Mouse (Mus musculus) CH12.LX (cell line): Measurements from ENCODE around the gene Gm13128. TPM values are rescaled to one million over a fixed set of nuclear protein-coding genes. Genes with fewer than 3 reads are reported as not detected.

ENCODE experiments used
- DNase-seq: peaks from one replicate; pipeline ENCODE4 v3.0.0-alpha.2; 2013; ENCODE audit errors: extremely low read depth
- H3K27ac ChIP-seq: 2 replicates; pipeline ENCODE4 v1.5.1; 2012; ENCODE audit warnings: low read depth, mild to moderate bottlenecking, control low read depth, moderate library complexity; ENCODE audit not compliant: insufficient read depth
- H3K27me3 ChIP-seq: replicated peaks from 2 replicates; pipeline ENCODE3; 2012; ENCODE audit warnings: inconsistent platforms
- H3K36me3 ChIP-seq, 2 experiments: replicated peaks in 1 of 2; 2 replicates each; pipeline versions ENCODE3 to v1.6.1; 2012; ENCODE audit warnings: inconsistent platforms in 1 of 2, low read length in 1 of 2, mild to moderate bottlenecking in 1 of 2, mixed read lengths in 1 of 2, moderate library complexity in 1 of 2; ENCODE audit not compliant: control insufficient read depth in 1 of 2, insufficient read depth in 1 of 2
- H3K4me1 ChIP-seq, 2 experiments: 2 replicates each; pipeline ENCODE4 v1.6.1; 2012; ENCODE audit warnings: inconsistent platforms in 1 of 2, moderate library complexity in 1 of 2; ENCODE audit not compliant: insufficient read depth in 2 of 2, control insufficient read depth in 1 of 2
- H3K4me2 ChIP-seq: 2 replicates; pipeline ENCODE4 v1.6.1; 2012; ENCODE audit warnings: low read depth, mild to moderate bottlenecking, control low read depth; ENCODE audit not compliant: poor library complexity, insufficient read depth, severe bottlenecking
- H3K4me3 ChIP-seq, 3 experiments: fragments of 150-350 bp in 1 of 3; sonication (generic) in 1 of 3; replicated peaks in 1 of 3; 2 replicates each; pipeline versions ENCODE3 to v1.5.1; 2011 to 2012; ENCODE audit warnings: low read depth in 2 of 3, low read length in 2 of 3, mild to moderate bottlenecking in 2 of 3, moderate library complexity in 2 of 3, control low read depth in 1 of 3, improper control_type of control experiment in 1 of 3, inconsistent platforms in 1 of 3, mixed read lengths in 1 of 3; ENCODE audit not compliant: poor library complexity in 1 of 3
- H3K79me2 ChIP-seq: replicated peaks from 2 replicates; pipeline ENCODE4 v1.6.1; 2012; ENCODE audit warnings: mild to moderate bottlenecking, moderate library complexity; ENCODE audit not compliant: control insufficient read depth, poor library complexity, insufficient read depth, severe bottlenecking; ENCODE audit errors: extremely low read depth
- H3K9ac ChIP-seq: 2 replicates; pipeline ENCODE4 v1.6.1; 2012; ENCODE audit warnings: low read depth, mild to moderate bottlenecking, control low read depth, moderate library complexity; ENCODE audit not compliant: insufficient read depth
- H3K9me3 ChIP-seq: replicated peaks from 2 replicates; pipeline ENCODE3; 2012; ENCODE audit warnings: low read length, inconsistent platforms, mixed read lengths
- ETS1 ChIP-seq: conservative IDR thresholded peaks from 2 replicates; pipeline ENCODE4 v1.6.1; 2012; ENCODE audit warnings: low read depth, mild to moderate bottlenecking, inconsistent platforms, low read length, improper control_type of control experiment, moderate library complexity
- GABPA ChIP-seq: IDR thresholded peaks from 2 replicates; pipeline ENCODE4 v1.6.1; 2012; ENCODE audit warnings: low read depth, low read length, improper control_type of control experiment, inconsistent platforms; ENCODE audit not compliant: insufficient replicate concordance
- JUN ChIP-seq: IDR thresholded peaks from 2 replicates; pipeline ENCODE4 v1.6.1; 2011; ENCODE audit warnings: low read depth, mild to moderate bottlenecking, low read length, improper control_type of control experiment, moderate library complexity; ENCODE audit not compliant: insufficient read depth
- MXI1 ChIP-seq: IDR thresholded peaks from 2 replicates; pipeline ENCODE4 v1.6.1; 2011; ENCODE audit warnings: mild to moderate bottlenecking, low read depth, low read length, improper control_type of control experiment
- POLR2A ChIP-seq: IDR thresholded peaks from 2 replicates; pipeline ENCODE4 v1.6.1; 2011; ENCODE audit warnings: low read depth, mild to moderate bottlenecking, improper control_type of control experiment, low read length
- RAD21 ChIP-seq: IDR thresholded peaks from 2 replicates; pipeline ENCODE4 v1.6.1; 2011; ENCODE audit warnings: low read depth, mild to moderate bottlenecking, low read length, improper control_type of control experiment, moderate library complexity
- RCOR1 ChIP-seq: conservative IDR thresholded peaks from 2 replicates; pipeline ENCODE4 v1.6.1; 2012; ENCODE audit warnings: low read depth, mild to moderate bottlenecking, inconsistent platforms, low read length, improper control_type of control experiment
- SIN3A ChIP-seq: IDR thresholded peaks from 2 replicates; pipeline ENCODE4 v1.6.1; 2012; ENCODE audit warnings: low read length, improper control_type of control experiment, inconsistent platforms
- TCF12 ChIP-seq: IDR thresholded peaks from 2 replicates; pipeline ENCODE4 v1.6.1; 2014; ENCODE audit warnings: low read depth, mild to moderate bottlenecking, inconsistent platforms, low read length, improper control_type of control experiment
- UBTF ChIP-seq: IDR thresholded peaks from 2 replicates; pipeline ENCODE4 v1.6.1; 2012; ENCODE audit warnings: low read depth, mild to moderate bottlenecking, inconsistent platforms, low read length, improper control_type of control experiment, moderate library complexity
- USF1 ChIP-seq: IDR thresholded peaks from 2 replicates; pipeline ENCODE4 v1.6.1; 2014; ENCODE audit warnings: low read depth, mild to moderate bottlenecking, inconsistent platforms, low read length, improper control_type of control experiment
- ZNF384 ChIP-seq: IDR thresholded peaks from 2 replicates; pipeline ENCODE4 v1.6.1; 2012; ENCODE audit warnings: low read depth, low read length, improper control_type of control experiment, inconsistent platforms
- dilution Hi-C: fragments of 300-500 bp; cut with MboI; formaldehyde crosslinking; loops from 2 replicates; pipeline ENCODE4 v1.14.3; 2020; ENCODE audit warnings: low sequenced_read_pairs; ENCODE audit not compliant: extremely low pct_unique_long_range_greater_than_20kb, extremely low pct_ligation_motif_present
- in situ Hi-C: fragments of 300-500 bp; cut with MboI; formaldehyde crosslinking; loops from 3 replicates; pipeline ENCODE4 v1.14.3; 2019; ENCODE audit warnings: low sequenced_read_pairs, low pct_ligation_motif_present, low pct_unique_long_range_greater_than_20kb, mixed read lengths
- polyA plus RNA-seq: library from polyadenylated mRNA; unstranded; fragments of >175 nt; gene quantifications from 2 replicates; pipeline ENCODE4 v1.2.1, GENCODE M21; 2012; ENCODE audit warnings: low read depth; ENCODE audit not compliant: insufficient read length
- total RNA-seq, 2 experiments: library from RNA; depleted of rRNA; stranded (reverse); fragments of 300-350 nt in 1 of 2; fragments of >200 nt in 1 of 2; gene quantifications; 2 replicates each; pipeline ENCODE4 v1.2.3; 2012 to 2014

Gm13128 gene
- total and polyA plus RNA-seq, 3 experiments, result not detected

- TF ChIP-seq USF1 (no peak), RAD21 (no peak), ETS1 (no peak), MXI1 (no peak), ZNF384 (no peak), JUN (no peak), SIN3A (no peak), TCF12 (no peak), RCOR1 (no peak), UBTF (no peak), POLR2A (no peak), GABPA (no peak)
- Histone ChIP-seq H3K79me2 (no peaks in the 10 kb centered on the region), H3K4me2 (no peak within 1 kb of the TSS), H3K4me1 (no peaks in the 10 kb centered on the region), H3K27ac (no peak within 1 kb of the TSS), H3K27me3 (no peaks in the 10 kb centered on the region), H3K36me3 (no peaks in the 10 kb centered on the region), H3K9ac (no peak within 1 kb of the TSS), H3K9me3 (peaks cover 33% of the 10 kb centered on the region), H3K4me3 (no peak within 1 kb of the TSS)
- dilution Hi-C loops (no loop called here), in situ Hi-C loops (no loop called here)
- DNase-seq, result no peak
Measured at GRCm38 (mm10) chr4:144377911-144378310, 47.9 kb downstream of the Gm13128 start, which contains the start of gene Pramef20. TSS of gene Pramef20 (minus strand) at chr4:144377933.

Other genes with a start within 250 kb of the Gm13128 start
- not detected in 2 replicates for gene Gm13102, start 223.8 kb upstream of the Gm13128 start, total RNA-seq (2012; rRNA removed)
- gene Gm13102, start 223.8 kb upstream of the Gm13128 start, total RNA-seq (2014; rRNA removed), result not detected in 2 replicates
- not detected in 2 replicates for gene Gm13102, start 223.8 kb upstream of the Gm13128 start, polyA plus RNA-seq
- not detected in 2 replicates for gene Oog3, start 167.6 kb upstream of the Gm13128 start, total RNA-seq (2012; rRNA removed)
- gene Oog3, start 167.6 kb upstream of the Gm13128 start, total RNA-seq (2014; rRNA removed), result not detected in 2 replicates
- not detected in 2 replicates for gene Oog3, start 167.6 kb upstream of the Gm13128 start, polyA plus RNA-seq
- not detected in 2 replicates for gene Oog2, start 139.5 kb upstream of the Gm13128 start, total RNA-seq (2012; rRNA removed)
- gene Oog2, start 139.5 kb upstream of the Gm13128 start, total RNA-seq (2014; rRNA removed), result not detected in 2 replicates
- gene Oog2, start 139.5 kb upstream of the Gm13128 start, polyA plus RNA-seq, result not detected in 2 replicates
- gene C87977, start 116.9 kb upstream of the Gm13128 start, total RNA-seq (2012; rRNA removed), result not detected in 2 replicates
- gene C87977, start 116.9 kb upstream of the Gm13128 start, total RNA-seq (2014; rRNA removed), result not detected in 2 replicates
- gene C87977, start 116.9 kb upstream of the Gm13128 start, polyA plus RNA-seq, result not detected in 2 replicates
- not detected in 2 replicates for gene Pramel5, start 49.8 kb upstream of the Gm13128 start, total RNA-seq (2012; rRNA removed)
- gene Pramel5, start 49.8 kb upstream of the Gm13128 start, total RNA-seq (2014; rRNA removed), result not detected in 2 replicates
- not detected in 2 replicates for gene Pramel5, start 49.8 kb upstream of the Gm13128 start, polyA plus RNA-seq
- not detected in 2 replicates for gene Gm13119, start 27.7 kb downstream of the Gm13128 start, total RNA-seq (2012; rRNA removed)
- gene Gm13119, start 27.7 kb downstream of the Gm13128 start, total RNA-seq (2014; rRNA removed), result not detected in 2 replicates
- gene Gm13119, start 27.7 kb downstream of the Gm13128 start, polyA plus RNA-seq, result not detected in 2 replicates
- not detected in 2 replicates for gene Pramef20, start 47.7 kb downstream of the Gm13128 start, total RNA-seq (2012; rRNA removed)
- not detected in 2 replicates for gene Pramef20, start 47.7 kb downstream of the Gm13128 start, total RNA-seq (2014; rRNA removed)
- gene Pramef20, start 47.7 kb downstream of the Gm13128 start, polyA plus RNA-seq, result not detected in 2 replicates
- gene Pramef12, start 78.2 kb downstream of the Gm13128 start, total RNA-seq (2012; rRNA removed), result 0.13 and 0.17 TPM in 2 replicates
- 0.16 and 0.55 TPM in 2 replicates for gene Pramef12, start 78.2 kb downstream of the Gm13128 start, total RNA-seq (2014; rRNA removed)
- gene Pramef12, start 78.2 kb downstream of the Gm13128 start, polyA plus RNA-seq, result 0.23 and 0.46 TPM in 2 replicates
- gene 1700012P22Rik, start 108.5 kb downstream of the Gm13128 start, total RNA-seq (2012; rRNA removed), result not detected in 2 replicates
- gene 1700012P22Rik, start 108.5 kb downstream of the Gm13128 start, total RNA-seq (2014; rRNA removed), result not detected in 2 replicates
- not detected in 2 replicates for gene 1700012P22Rik, start 108.5 kb downstream of the Gm13128 start, polyA plus RNA-seq
- not detected in 2 replicates for gene Gm9944, start 123.1 kb downstream of the Gm13128 start, total RNA-seq (2012; rRNA removed)
- gene Gm9944, start 123.1 kb downstream of the Gm13128 start, total RNA-seq (2014; rRNA removed), result not detected in 2 replicates
- gene Gm9944, start 123.1 kb downstream of the Gm13128 start, polyA plus RNA-seq, result not detected in 2 replicates
- gene Aadacl3, start 133.5 kb downstream of the Gm13128 start, total RNA-seq (2012; rRNA removed), result not detected in 2 replicates
- not detected in 2 replicates for gene Aadacl3, start 133.5 kb downstream of the Gm13128 start, total RNA-seq (2014; rRNA removed)
- not detected in 2 replicates for gene Aadacl3, start 133.5 kb downstream of the Gm13128 start, polyA plus RNA-seq
- gene 9430007A20Rik, start 189.6 kb downstream of the Gm13128 start, total RNA-seq (2012; rRNA removed), result not detected in 2 replicates
- gene 9430007A20Rik, start 189.6 kb downstream of the Gm13128 start, total RNA-seq (2014; rRNA removed), result not detected in 2 replicates
- gene 9430007A20Rik, start 189.6 kb downstream of the Gm13128 start, polyA plus RNA-seq, result not detected in 2 replicates
- gene Gm13124, start 234.9 kb downstream of the Gm13128 start, total RNA-seq (2012; rRNA removed), result not detected in 2 replicates
- not detected in 2 replicates for gene Gm13124, start 234.9 kb downstream of the Gm13128 start, total RNA-seq (2014; rRNA removed)
- not detected in 2 replicates for gene Gm13124, start 234.9 kb downstream of the Gm13128 start, polyA plus RNA-seq